Mouse (Mus musculus) MEL (cell line): Measurements from ENCODE around the gene Ptma.

Experiments used
- CHD1 ChIP-seq: IDR thresholded peaks from 2 replicates; pipeline ENCODE4 v1.6.1; 2012; ENCODE audit warnings: low read depth, mild to moderate bottlenecking, inconsistent platforms, low read length, improper control_type of control experiment
- CHD2 ChIP-seq: IDR thresholded peaks from 2 replicates; pipeline ENCODE4 v1.6.1; 2011; ENCODE audit warnings: low read length, improper control_type of control experiment
- CTCF ChIP-seq, 3 experiments: IDR thresholded peaks in 2 of 3; conservative IDR thresholded peaks in 1 of 3; 2 replicates each; pipeline ENCODE4 v1.5.1; 2011 to 2012; ENCODE audit warnings: low read length in 3 of 3, low read depth in 2 of 3, mild to moderate bottlenecking in 2 of 3, improper control_type of control experiment in 1 of 3, inconsistent platforms in 1 of 3, mixed read lengths in 1 of 3, moderate library complexity in 1 of 3; ENCODE audit not compliant: control insufficient read depth in 1 of 3, insufficient read depth in 1 of 3, poor library complexity in 1 of 3, severe bottlenecking in 1 of 3
- GATA1 ChIP-seq: IDR thresholded peaks from 2 replicates; pipeline ENCODE4 v1.6.1; 2011; ENCODE audit warnings: low read depth, low read length, improper control_type of control experiment
- HCFC1 ChIP-seq: IDR thresholded peaks from 2 replicates; pipeline ENCODE4 v1.6.1; 2012; ENCODE audit warnings: low read depth, mild to moderate bottlenecking, inconsistent platforms, low read length, improper control_type of control experiment, moderate library complexity
- JUND ChIP-seq: IDR thresholded peaks from 2 replicates; pipeline ENCODE4 v1.6.1; 2011; ENCODE audit warnings: low read depth, mild to moderate bottlenecking, improper control_type of control experiment, low read length
- MAX ChIP-seq: IDR thresholded peaks from 2 replicates; pipeline ENCODE4 v1.6.1; 2011; ENCODE audit warnings: low read length, improper control_type of control experiment
- POLR2A ChIP-seq, 2 experiments: IDR thresholded peaks; 2 replicates each; pipeline ENCODE4 v1.6.1; 2011 to 2012; ENCODE audit warnings: low read length in 2 of 2, mild to moderate bottlenecking in 2 of 2, control low read depth in 1 of 2, improper control_type of control experiment in 1 of 2, low read depth in 1 of 2, moderate library complexity in 1 of 2; ENCODE audit not compliant: control insufficient read depth in 1 of 2, insufficient read depth in 1 of 2, poor library complexity in 1 of 2
- TAL1 ChIP-seq: IDR thresholded peaks from 2 replicates; pipeline ENCODE4 v1.6.1; 2012; ENCODE audit warnings: mild to moderate bottlenecking, inconsistent platforms, low read length, moderate library complexity, mixed read lengths
- USF2 ChIP-seq, 2 experiments: IDR thresholded peaks; 2 replicates each; pipeline ENCODE4 v1.6.1; 2011 to 2012; ENCODE audit warnings: improper control_type of control experiment in 2 of 2, low read length in 2 of 2, borderline replicate concordance in 1 of 2, inconsistent platforms in 1 of 2, low read depth in 1 of 2, mild to moderate bottlenecking in 1 of 2; ENCODE audit not compliant: insufficient read depth in 1 of 2
- ZC3H11A ChIP-seq: IDR thresholded peaks from 2 replicates; pipeline ENCODE4 v1.6.1; 2012; ENCODE audit warnings: low read depth, mild to moderate bottlenecking, inconsistent platforms, low read length, improper control_type of control experiment

- TF ChIP-seq GATA1 = no peak
- TF ChIP-seq POLR2A (IDR thresholded peaks at IDR 0.05; ENCODE audit: control insufficient read depth in 1 of 2, insufficient read depth in 1 of 2, low read depth in 1 of 2, low read length in 2 of 2, poor library complexity in 1 of 2) = no peak
- TF ChIP-seq MAX = no peak
- no peak for TF ChIP-seq JUND
- no peak for TF ChIP-seq CHD1
- no peak for TF ChIP-seq ZC3H11A
- no peak for TF ChIP-seq CTCF (IDR thresholded peaks at IDR 0.05 in 2 of 3, conservative IDR thresholded peaks at IDR 0.05 in 1 of 3; ENCODE audit: control insufficient read depth in 1 of 3, insufficient read depth in 1 of 3, low read depth in 2 of 3, low read length in 3 of 3, poor library complexity in 1 of 3, severe bottlenecking in 1 of 3)
- TF ChIP-seq USF2 (IDR thresholded peaks at IDR 0.05; ENCODE audit: borderline replicate concordance in 1 of 2, insufficient read depth in 1 of 2, low read depth in 1 of 2, low read length in 2 of 2) = no peak
- TF ChIP-seq HCFC1 = no peak
- TF ChIP-seq TAL1 = no peak
- TF ChIP-seq CHD2 = no peak
Observed at GRCm38 (mm10) chr1:86493783-86494182, 32.7 kb upstream of the Ptma start.
